Mouse (Mus musculus) left cerebral cortex, adult 18-20 months (tissue): ENCODE results near the gene 6330409D20Rik. TPM values are rescaled to one million over a fixed set of nuclear protein-coding genes. Genes with fewer than 3 reads are reported as not detected.

Source experiments
- DNase-seq, 2 experiments: peaks; one replicate each; pipeline ENCODE4 v3.0.0; 2021 to 2022; ENCODE audit warnings: low spot score in 2 of 2, mixed read lengths in 1 of 2
- total RNA-seq, 2 experiments: library from RNA; stranded (reverse); gene quantifications; 2 replicates each; pipeline ENCODE4 v1.2.3; 2021

6330409D20Rik gene
- total RNA-seq, 2 experiments from 2014 or later, result 2.2 to 2.8 TPM

DNA sequence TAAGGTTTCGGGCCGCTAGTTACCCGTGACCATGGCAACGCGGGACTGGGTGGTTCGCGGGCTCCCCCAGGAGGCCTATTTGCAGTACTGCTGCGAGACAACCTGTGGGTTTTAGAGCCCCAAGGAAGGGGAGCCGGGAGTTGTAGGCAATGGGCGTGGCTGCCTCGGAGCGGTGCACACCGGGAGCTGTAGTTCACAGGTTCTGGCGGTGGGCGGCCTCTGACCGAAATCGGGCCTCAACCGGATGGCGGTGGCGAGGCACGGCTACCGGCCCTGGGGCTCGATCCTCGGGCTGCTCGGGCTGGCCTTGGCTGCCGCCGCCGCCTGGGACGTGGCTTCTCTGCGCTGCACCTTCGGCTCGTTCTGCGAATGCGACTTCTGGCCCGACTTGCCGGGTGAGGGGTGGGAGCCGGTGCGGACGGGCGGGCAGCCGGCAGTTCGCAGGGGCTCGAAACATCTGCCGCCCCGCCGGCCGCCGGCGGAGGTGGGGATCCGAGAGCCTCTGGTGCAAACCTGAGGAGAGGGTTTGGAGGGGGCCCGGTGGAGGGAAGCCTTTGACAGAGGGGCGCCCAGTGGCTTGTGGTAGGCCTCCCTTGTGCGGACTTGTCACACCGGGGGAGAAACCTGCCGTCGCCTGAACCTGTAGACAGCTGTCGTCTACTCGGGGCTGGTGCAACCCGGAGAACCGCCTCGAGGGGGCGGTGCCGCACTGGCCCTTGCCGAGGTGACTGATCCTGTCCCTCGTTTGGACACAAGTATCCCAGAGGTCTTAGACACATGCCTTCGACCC is 16.4 kb upstream of the 6330409D20Rik start, which contains the start of gene Tor2a:
TSS of gene Tor2a (plus strand) at position 179 of the 790 bp plus-strand sequence.
- DNase-seq, result peak; percentile 96 to 97

DNA sequence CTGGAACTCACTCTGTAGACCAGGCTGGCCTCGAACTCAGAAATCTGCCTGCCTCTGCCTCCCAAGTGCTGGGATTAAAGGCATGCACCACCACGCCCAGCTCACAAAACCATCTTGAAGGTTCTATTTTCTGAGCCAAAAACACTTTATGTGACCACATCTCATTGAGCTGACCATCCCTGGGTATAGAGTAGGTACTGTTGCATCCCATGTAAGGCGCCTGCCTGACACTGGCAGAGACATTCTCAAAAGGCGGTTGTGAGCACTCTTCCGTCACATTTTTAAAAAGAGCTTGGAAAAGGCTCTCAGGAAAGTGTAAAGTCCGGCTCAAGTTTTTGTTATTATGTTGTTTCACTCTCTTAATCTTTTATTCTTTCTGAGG is 15.8 kb upstream of the 6330409D20Rik start:
- no peak for DNase-seq

DNA sequence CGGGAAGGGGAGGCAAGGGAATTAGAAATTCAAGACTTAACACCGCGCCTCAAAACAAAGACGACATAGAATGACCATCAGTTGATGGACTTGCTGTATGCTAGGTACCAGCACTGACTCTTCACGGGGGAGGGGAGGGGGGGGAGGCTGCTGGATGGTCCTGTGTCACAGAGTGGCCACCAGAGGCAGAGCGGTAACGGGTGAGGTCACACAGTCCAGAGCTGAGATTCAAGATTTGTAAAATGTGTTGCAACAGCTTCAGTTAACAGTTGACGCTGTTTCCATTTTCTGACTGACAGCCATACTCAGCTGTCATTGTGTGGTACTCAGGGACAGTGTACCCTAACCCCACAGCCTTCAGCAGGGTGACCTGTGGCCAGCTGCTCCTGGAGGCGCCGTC is 11.4 kb upstream of the 6330409D20Rik start:
- no peak for DNase-seq

DNA sequence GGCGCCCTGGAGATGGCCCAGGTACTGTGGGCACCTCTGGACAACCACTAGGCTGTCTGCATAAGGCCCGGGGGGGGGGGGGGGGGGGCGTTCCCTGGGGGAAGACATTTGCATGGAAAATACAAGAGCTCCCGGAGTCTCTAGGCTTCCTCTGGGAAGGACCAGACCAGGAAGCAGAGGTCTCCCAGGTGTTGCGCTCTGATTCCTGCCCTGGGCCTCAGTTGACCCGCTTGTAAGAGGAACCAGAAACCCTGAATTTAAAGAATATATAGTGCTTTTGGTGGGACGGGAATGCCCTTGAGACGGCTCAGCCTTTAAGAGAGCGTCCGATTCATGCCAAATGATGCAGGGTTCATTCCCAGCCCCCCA is 10.8 kb upstream of the 6330409D20Rik start:
- DNase-seq, result no peak

DNA sequence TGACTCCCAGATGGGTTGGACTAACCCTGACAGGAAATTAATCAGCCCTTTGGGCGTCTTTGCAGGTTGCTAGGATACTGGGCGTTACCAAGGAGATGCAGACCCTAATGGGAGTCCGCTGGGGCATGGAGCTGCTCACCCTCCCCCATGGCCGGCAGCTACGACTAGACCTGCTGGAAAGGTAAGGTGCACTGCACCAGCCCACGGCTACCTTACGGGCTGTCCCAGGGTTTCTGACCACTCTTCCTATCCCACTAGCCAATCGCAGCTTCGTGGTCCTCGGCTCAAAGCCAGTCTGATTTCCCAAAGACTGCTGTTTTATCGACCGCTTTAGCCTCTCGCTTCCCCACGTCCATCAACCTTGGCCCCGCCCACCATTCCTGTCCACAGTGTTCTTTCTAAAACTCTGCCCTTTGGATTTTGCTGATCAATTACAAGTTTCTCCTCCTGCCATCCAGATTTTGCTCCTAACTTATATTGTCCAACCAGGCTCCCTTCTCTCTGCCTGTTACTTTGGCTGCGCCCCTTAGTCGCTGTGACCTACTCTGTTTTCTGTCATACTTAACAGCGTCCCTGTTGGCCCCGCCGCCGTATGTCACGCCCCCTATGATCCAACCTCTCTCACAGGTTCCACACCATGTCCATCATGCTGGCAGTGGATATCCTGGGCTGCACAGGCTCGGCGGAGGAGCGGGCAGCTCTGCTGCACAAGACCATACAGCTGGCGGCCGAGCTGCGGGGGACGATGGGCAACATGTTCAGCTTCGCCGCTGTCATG is 10.3 kb upstream of the 6330409D20Rik start:
- DNase-seq, result no peak

DNA sequence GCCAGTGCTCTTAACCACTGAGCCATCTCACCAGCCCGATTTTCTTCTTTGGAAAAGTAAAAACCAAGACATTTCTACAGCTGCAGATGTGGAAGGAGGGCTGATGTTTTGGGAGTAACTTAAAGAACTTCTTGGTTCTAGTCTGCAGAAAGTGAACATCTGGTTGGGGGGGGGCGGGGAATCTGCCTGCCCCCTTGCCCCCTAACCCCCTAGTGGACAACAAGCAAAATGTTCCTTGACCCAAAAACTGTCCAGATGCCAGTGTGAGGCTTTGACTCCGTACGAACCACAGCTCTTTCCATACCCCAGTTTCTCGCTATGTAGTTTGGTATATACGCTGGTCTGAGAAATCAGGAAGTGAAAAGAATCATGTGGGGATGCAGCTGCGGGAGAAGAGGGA is 9.4 kb upstream of the 6330409D20Rik start:
- no peak for DNase-seq

DNA sequence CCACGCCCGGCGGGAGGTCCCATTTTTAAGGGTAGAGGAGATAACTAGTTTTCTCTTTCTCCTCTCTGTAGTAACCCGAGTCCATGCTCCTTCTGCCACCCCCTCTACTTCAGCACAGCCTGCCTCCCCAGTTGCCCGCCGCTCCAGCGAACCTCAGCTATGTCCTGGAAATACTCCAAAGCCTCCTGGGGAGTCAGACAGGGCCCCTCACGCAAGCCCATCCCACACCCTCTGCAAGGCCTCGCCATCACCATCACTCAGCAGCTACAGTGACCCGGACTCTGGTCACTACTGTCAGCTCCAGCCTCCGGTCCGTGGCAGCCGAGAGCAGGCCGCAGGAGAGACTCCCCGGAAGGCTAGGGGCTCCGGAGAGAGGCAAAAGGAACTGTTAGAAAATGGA is 8.3 kb upstream of the 6330409D20Rik start:
- DNase-seq, result no peak

DNA sequence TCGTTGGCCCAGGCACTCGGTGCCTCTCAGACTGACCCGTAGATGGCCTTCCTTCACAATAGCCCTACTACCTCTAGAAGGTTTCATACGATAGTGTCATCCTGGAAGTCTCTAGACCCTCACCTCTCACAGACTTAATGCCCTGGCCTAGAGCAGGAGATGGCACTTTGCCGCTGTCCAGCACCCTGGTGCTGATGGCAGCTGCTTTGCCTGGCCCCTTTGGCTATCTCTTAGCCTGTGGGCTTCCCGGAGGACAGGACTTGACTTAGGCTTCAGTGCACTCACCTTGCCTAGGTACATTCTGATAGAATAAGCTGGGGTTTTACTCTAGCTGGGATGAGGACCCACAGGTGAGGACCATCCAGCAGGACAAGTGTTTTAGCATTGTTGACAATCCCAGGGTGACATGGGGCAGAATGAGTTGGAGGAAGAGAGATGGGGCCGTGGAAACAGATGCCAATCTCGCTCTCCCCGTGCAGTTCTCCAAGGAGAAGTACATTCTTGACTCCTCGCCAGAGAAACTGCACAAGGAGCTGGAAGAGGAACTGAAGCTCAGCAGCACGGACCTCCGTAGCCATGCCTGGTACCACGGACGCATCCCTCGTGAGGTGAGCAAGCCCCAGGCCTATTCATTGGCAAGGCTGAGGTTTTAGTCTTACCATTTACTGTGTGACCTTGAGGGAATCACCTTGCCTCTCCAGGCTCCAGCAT is 3.6 kb upstream of the 6330409D20Rik start:
- DNase-seq, result no peak

DNA sequence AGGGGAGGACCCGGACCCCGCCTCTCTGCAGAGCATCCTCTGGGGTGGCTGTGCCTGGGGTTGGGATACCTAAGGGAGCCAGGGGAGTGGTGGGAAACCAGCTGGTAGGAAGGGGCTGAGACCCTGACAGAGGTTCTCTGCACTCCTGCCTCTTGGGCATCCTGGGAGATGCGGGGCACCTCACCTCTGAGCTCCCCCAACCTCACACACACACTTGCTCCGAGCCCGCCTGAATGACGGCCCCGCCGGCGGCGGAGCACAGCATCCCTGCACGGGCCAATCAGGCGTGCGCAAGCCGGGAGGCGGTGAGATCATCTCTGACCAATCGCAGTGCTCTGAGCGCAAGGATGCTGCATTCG is 1.3 kb upstream of the 6330409D20Rik start:
- peak; percentile 82 to 92 for DNase-seq

DNA sequence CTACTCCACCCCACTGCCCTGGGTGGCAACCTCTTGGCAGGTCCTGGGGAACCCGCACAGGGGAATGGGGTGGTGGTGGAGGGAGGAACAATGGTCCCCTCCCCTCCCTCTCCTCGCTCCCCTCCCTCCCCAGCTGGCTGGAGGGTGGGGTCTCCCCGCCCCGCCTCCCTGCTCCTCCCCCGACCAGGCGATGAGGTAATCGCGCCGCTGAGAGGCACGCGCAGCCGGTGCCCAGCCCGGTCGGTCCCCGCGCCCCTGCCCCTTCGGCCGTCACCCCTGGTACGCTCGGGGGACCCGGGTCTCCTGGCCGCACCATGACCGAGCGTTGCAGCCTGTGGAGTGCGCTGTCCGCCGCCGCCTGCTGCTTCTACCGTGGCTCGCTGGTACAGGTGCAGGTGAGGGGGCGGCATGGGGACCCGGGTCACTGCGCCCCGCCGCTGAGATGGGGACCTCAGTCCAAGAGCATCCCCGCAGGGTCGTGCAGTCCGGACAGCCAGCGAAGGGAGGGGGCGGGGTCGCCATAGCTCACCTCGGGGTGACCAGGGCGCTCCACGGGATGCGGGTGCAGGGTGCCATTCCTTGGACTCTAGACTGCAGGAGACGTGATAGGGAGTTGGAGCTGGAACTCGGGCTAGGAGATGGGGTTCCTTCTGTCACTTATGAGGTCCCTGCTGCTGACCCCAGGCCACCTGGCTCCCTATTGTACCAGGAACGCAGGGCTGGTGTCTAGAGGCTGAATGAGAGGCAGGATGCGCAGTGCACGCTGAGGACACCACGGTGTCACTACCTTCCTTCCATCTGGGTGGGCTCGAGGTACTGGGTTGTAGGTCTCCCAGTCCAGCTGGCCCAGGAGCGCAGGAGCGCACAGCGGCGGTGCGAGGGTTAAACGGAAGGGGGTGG is 707 bp upstream of the 6330409D20Rik start:
- peak; percentile 67 to 72 for DNase-seq

DNA sequence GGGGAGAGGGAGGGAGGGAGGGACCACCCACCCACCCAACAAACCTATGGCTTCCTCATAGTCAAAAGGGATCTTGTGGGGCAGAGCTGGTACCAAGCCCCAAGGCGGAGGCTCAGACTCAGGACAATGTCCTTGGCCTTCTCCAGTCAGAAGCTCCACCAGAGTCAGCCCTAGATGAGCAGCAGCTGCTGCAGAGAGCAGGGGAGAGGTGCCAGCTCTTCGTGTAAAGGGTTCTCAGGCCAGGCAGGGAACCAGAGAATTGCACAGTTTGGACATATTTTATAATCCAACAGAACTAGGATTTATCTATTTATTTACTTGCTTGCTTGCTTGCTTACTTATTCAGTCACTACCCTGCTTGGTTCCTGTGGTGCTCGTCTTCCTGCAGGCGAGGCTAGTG is 1.5 kb downstream of the 6330409D20Rik start:
- no peak for DNase-seq

DNA sequence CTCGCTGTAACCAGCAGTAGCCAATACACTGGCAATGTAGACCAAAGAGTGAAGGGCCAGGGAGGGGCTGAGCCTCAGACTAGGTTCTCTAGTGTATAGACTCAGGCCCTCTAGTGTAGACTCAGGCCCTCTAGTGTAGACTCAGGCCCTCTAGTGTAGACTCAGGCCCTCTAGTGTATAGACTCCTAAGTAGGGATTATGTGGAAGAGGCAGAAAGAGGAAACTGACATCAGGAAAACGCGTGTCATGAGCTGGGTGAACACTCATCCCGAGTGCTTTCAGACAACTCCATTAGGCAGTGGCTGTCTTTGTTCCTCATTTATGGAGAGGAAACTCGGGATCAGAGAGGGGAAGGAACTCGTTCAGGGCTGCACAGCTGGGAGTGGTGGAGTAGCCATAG is 3.8 kb downstream of the 6330409D20Rik start:
- no peak for DNase-seq

DNA sequence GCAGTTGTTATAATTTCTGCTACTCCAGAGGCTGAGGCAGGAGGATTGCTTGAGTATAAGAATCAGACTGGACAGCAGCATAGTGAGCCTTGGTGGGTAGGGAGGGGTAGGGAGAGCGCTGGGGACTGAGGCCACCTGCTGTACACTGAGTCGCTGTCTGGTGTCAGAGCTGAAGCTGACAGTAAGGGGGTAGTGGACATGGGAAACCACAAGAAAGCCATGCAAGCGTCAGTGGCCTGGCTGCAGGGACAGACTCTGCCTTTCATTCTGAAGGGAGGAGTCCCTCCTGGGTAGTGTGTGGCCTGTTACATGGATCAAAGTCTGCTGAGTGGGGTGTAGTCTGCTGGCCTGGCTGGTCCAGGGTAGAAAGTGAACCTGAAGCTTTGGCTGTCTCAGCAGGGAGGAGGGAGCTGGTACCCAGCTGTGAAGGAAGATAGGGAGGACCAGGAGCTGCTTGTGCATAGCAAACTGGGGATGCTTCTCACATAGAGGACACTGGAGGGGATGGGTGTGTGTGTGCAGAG is 4.4 kb downstream of the 6330409D20Rik start:
- no peak for DNase-seq

DNA sequence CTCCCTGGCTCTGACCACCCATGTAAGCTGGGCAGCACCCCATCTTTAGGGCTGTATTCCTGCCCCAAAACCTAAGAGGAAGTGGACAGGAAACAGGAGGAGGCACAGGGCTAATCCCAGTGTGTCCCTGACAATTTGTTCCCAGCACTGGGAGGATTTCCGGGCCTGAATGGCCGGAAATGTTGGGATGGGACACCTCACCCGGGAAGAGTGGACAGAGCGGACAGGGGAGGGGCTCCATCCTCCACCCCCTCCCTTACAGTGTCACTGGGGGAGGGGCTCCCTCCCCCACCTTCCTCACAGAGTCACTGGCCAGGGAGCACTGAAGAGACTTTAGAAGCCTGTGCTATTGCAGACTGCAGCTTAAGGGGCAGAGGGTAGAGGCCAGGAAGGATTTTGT is 5.9 kb downstream of the 6330409D20Rik start:
- DNase-seq, result no peak

DNA sequence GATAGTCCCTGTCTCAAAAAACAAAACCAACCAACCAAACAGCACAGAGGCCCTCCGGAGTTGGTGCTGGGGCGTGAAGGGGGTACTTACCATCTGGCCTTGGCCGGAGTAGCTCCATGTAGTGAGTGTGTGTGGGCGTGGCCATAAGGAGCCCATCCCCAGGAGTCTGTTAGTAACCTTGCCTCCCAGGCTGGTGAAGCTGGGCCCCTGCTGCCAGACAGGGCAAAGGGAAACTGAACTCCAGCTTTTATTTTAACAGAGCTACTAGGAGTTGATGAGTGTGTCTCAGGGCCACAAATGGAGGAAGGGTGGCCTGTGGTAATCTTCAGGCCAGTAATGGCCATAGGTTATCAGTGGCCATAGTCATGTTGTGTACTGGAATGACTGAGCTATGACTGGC is 6.3 kb downstream of the 6330409D20Rik start:
- DNase-seq, result no peak

DNA sequence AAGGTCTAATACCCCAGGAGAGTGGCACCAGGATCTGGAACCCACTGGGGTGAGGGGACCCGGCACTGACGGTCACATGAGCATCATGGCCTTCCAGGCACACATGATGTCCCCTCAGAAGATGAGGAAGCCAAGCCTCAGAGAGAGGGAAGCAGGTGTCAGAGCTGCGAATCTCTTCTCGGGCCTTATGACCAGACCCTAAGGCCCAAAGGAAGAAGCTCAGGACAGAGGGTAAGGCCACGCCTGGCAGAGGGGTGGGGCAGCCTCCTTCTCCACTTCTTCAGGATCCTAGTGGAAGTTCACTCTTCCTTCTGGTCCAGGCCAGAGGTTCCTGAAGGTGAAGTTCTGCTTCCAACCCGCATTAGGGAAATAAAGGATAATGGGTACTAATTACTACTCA is 8.1 kb downstream of the 6330409D20Rik start:
- no peak for DNase-seq

DNA sequence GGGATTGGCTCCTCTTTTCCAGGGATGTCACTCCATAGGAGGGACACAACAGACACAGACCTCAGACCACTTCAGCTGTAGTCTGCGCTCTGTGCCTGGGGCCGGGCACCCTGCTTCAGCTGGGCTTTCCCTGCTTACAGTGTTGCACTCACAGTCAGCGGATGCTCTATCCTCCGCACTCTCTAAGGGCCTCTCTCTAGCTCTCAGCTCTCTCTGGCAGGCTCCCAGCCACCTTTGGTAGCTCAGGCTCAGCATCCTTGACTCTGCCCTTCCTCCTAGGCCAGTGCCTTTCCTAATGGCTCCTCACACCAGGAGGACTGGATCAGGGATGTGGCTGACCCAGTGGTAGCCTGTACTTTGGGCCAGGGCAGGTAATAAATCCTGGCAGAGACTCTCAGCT is 8.9 kb downstream of the 6330409D20Rik start:
- no peak for DNase-seq

DNA sequence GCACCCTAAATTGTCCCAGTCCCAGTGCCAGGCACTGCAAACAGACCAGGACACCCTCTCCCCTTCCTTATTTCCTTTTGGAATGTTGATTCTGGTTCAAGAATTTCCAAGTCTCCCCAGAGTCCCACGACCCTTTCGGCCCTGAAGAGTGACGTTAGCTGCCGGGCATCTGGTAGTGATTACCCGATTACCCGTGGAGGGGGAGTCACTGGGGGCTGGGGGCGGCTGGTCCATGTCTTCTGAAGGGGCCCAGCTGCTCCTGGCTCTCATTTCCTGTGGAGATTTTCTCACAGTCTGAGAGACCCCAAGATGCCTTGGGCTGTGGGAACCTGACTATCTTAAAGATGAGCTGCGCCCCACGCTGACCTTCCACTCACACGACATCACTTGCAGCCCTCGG is 10.0 kb downstream of the 6330409D20Rik start:
- DNase-seq, result no peak

DNA sequence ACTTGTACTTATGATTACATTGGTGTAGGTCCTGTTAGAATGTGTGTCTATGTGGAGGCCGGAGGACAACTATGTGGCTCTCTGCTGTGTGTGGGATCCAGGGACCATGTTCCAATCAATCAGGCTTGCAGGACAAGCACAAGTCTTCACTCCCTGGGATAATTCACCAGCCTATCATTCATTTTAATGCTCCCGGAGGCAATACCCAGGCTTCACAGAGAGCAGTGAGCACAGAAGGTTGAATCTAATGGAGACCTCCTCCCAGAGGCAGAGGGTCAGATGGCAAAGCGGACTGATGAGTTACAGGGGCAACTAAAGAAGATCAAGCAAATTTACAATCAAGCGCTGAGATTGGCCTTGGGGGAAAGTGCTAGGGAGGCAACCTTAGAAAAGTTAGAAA is 11.3 kb downstream of the 6330409D20Rik start:
- no peak for DNase-seq

DNA sequence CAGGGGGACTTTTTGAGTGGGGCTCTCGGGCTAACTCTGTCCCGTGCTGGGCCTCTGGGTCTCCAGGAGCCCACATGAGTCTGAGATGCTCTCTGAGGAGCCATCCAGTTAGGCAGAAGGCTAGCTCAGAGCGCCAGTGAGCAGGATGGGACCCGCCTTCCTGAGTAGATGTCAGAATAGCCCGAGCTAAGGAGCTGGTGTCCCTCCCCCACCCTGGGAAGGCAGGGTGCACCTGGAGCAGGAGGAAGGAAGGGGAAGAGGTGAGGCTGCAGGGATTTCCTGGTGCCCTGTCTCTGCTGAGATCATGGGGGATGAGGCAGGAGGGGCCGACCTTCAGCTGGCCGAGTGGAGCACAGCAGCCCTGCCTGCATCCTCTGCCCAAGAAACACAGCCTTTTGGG is 12.4 kb downstream of the 6330409D20Rik start:
- DNase-seq, result no peak

DNA sequence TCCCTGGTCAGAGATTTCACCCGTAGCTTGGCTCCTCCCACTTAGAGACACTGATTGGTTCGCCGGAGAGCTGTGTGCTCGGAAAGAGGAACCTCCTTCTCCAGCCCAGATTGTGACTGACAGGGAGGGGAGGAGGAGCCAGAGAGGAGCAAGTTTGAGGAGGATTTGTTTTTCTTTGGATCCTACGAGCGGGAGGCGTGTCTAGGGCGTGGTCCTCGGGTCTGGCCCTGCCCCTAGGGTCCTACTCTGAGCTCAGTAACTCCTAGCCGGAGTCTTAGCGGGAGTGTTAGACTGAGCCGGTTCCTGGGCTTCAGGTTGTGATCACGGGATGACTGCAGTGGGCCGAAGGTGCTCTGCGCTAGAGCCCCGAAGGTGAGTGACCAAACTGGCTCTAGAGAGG is 13.4 kb downstream of the 6330409D20Rik start:
- peak; percentile 75 to 82 for DNase-seq
